7 mouse cellular contexts compared by ENCODE assay signal in the genomic region with DNA sequence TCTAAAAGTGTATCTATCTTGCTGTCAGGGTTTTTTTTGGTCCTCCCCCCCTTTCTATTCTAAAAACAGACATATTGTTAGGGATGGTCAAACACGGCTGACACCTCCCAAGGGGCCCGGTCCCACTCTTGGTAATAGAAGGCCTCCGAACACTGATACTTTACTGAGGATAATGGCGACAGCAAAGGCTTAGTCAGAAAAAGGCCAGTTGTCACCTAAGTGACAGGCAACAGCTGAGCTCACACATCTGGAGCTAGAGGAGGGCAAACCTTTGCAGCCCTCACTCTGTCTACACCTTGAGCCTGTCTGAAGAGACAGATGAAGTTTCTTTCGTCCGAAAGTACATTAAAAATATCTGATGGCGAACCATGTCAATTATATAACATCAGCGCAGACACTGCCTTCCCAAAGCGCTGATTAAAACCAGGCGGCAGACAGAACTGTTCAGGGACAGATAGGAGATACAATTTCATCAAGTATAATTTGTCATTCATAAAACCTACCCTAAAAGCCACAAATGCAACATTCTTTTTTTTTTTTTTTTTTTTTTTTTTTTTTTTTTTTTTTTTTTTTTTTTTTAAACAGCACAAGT. TPM values are rescaled to one million over a fixed set of nuclear protein-coding genes. Genes with fewer than 3 reads are reported as not detected.
DNase-seq lines count a peak whose midpoint lies in the region; ATAC-seq lines count a peak whose summit lies in the region.

No protein-coding gene starts in this region.

- H3K4me2 ChIP-seq in lung, embryonic 16.5 days (ENCODE audit: low read depth, low read length) = peak overlapping the region; percentile 94
- H3K4me2 ChIP-seq in forebrain, embryonic 11.5 days (ENCODE audit: low read depth, low read length, severe bottlenecking) = peak overlapping the region; percentile 99
- H3K4me2 ChIP-seq in intestine, embryonic 16.5 days (ENCODE audit: low read depth, low read length) = peak overlapping the region; percentile 94

- no peaks in the 10 kb centered on the region for H3K27me3 ChIP-seq in lung, embryonic 16.5 days (ENCODE audit: control insufficient read depth, insufficient read depth, low read depth, low read length)
- H3K27me3 ChIP-seq in forebrain, embryonic 11.5 days (ENCODE audit: control insufficient read depth, insufficient read depth, low read length) = no peaks in the 10 kb centered on the region; the same call in 1 of the 2 replicates
- no peaks in the 10 kb centered on the region for H3K27me3 ChIP-seq in intestine, embryonic 16.5 days (replicated peaks; ENCODE audit: control insufficient read depth, insufficient read depth, low read length)

- no peak for DNase-seq in lung, postnatal 10 days
- no peak for DNase-seq in forebrain, embryonic 11.5 days (ENCODE audit: low spot score)
- DNase-seq in neural tube, embryonic 10.5 days (ENCODE audit: extremely low spot score, low spot score) = peak; percentile 50
- no peak for DNase-seq in right cerebral cortex, postnatal 14 days
- no peak for DNase-seq in gastrocnemius, adult 8-10 months (ENCODE audit: low spot score in 2 of 2)

- WGBS in lung, embryonic 16.5 days = 10% methylated on average over 10 of the region's 10 CpGs
- WGBS in forebrain, embryonic 11.5 days = 34% methylated on average over 10 of the region's 10 CpGs
- 16% methylated on average over 10 of the region's 10 CpGs for WGBS in intestine, embryonic 16.5 days

- H3K4me3 ChIP-seq in lung, embryonic 16.5 days (ENCODE audit: low read length) = peak overlapping the region; percentile 77
- H3K4me3 ChIP-seq in forebrain, embryonic 11.5 days (ENCODE audit: low read depth, low read length) = peak overlapping the region; percentile 78
- peak overlapping the region; percentile 94 for H3K4me3 ChIP-seq in intestine, embryonic 16.5 days (ENCODE audit: low read length)

- no peak for ATAC-seq in lung, embryonic 16.5 days (ENCODE audit: low read depth)
- ATAC-seq in forebrain, embryonic 11.5 days (replicated peaks; ENCODE audit: low FRiP score) = no peak
- no peak for ATAC-seq in intestine, embryonic 16.5 days

- peaks cover 29% of the 10 kb centered on the region for H3K4me1 ChIP-seq in lung, embryonic 16.5 days (replicated peaks; ENCODE audit: control insufficient read depth, insufficient read depth, low read length)
- H3K4me1 ChIP-seq in forebrain, embryonic 11.5 days (replicated peaks; ENCODE audit: control insufficient read depth, insufficient read depth, low read length) = peaks cover 5% of the 10 kb centered on the region
- H3K4me1 ChIP-seq in intestine, embryonic 16.5 days (ENCODE audit: control insufficient read depth, insufficient read depth, low read length) = peaks cover 32% of the 10 kb centered on the region

- peak overlapping the region; percentile 86 for H3K9ac ChIP-seq in lung, embryonic 16.5 days (ENCODE audit: low read length)
- H3K9ac ChIP-seq in forebrain, embryonic 11.5 days (ENCODE audit: low read length) = peak overlapping the region; percentile 69; the same call in 1 of the 2 replicates
- peak overlapping the region; percentile 99 for H3K9ac ChIP-seq in intestine, embryonic 16.5 days (ENCODE audit: low read depth, low read length)

- no peaks in the 10 kb centered on the region for H3K9me3 ChIP-seq in lung, embryonic 16.5 days (ENCODE audit: control insufficient read depth, low read length)
- no peaks in the 10 kb centered on the region for H3K9me3 ChIP-seq in forebrain, embryonic 11.5 days (ENCODE audit: control insufficient read depth, low read length)
- no peaks in the 10 kb centered on the region for H3K9me3 ChIP-seq in intestine, embryonic 16.5 days (ENCODE audit: control insufficient read depth, low read length)

- H3K27ac ChIP-seq in lung, embryonic 16.5 days (ENCODE audit: low read length) = no peak overlapping the region; the same call in 1 of the 2 replicates
- H3K27ac ChIP-seq in forebrain, embryonic 11.5 days (ENCODE audit: low read depth, low read length) = no peak overlapping the region
- H3K27ac ChIP-seq in intestine, embryonic 16.5 days (ENCODE audit: low read length) = peak overlapping the region; percentile 95

- H3K36me3 ChIP-seq in lung, embryonic 16.5 days (ENCODE audit: control insufficient read depth, insufficient read depth, low read length) = no peaks in the 10 kb centered on the region
- H3K36me3 ChIP-seq in forebrain, embryonic 11.5 days (ENCODE audit: control insufficient read depth, insufficient read depth, low read length) = no peaks in the 10 kb centered on the region
- no peaks in the 10 kb centered on the region for H3K36me3 ChIP-seq in intestine, embryonic 16.5 days (ENCODE audit: control insufficient read depth, insufficient read depth, low read length)

RNA-seq across cellular contexts. Expression of gene Prickle1, which starts 1.3 kb away (rescaled TPM):
- 24.0 and 25.6 TPM in 2 replicates for polyA plus RNA-seq in lung, embryonic 16.5 days (2015; fragmentation: Nextera tagmentation; extraction: Ambion mirVana)
- 11.6 and 12.4 TPM in 2 replicates for polyA plus RNA-seq in forebrain, embryonic 11.5 days (2014; fragmentation: Nextera tagmentation; extraction: Ambion mirVana)
- polyA plus RNA-seq in intestine, embryonic 16.5 days (2015; fragmentation: Nextera tagmentation; extraction: Ambion mirVana) = 18.1 TPM in 2 replicates
- total RNA-seq in gastrocnemius, adult 8-10 months (2022) = 1 to 10 TPM; 2.6 to 4.0 (median 3.5) TPM
